Mouse (Mus musculus) liver, adult 2 months (tissue): Measurements from ENCODE around the gene Gjb6.

ENCODE experiments used
- CTCF ChIP-seq: fragments of 200-500 bp; IDR thresholded peaks from 2 replicates; pipeline ENCODE4 v1.5.1; 2011; ENCODE audit warnings: low read depth, low read length, control low read depth
- POLR2A ChIP-seq: fragments of 200-500 bp; IDR thresholded peaks from 2 replicates; pipeline ENCODE4 v1.6.1; 2011; ENCODE audit warnings: low read length, control low read depth; ENCODE audit not compliant: insufficient read depth; ENCODE audit errors: extremely low read depth

GRCm38 (mm10) chr14:57089107-57089506, 44.3 kb downstream of the Gjb6 start:
- TF ChIP-seq CTCF (no peak), POLR2A (0 out of 2 replicates have a peak, but pooled peaks have one; percentile 15)
